ENCODE assay signal across 31 mouse cellular contexts in the genomic region with DNA sequence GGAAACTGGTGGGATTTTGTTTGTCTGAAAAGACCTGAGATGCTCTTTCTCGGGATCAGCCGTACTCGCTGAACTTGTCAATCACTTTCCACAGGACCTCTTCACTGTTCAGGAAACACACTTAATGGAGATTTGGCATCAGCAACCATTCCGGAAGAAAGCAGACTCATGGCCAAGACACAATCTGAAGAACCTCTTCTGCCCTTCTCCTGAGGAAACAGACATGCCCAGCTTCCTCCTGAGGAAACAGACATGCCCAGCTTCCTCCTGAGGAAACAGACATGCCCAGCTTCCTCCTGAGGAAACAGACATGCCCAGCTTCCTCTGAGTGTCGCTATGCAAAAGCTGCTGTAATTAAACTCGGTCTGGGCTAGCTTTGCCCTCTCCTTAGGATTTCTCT. TPM values are rescaled to one million over a fixed set of nuclear protein-coding genes. Genes with fewer than 3 reads are reported as not detected.
DNase-seq lines count a peak whose midpoint lies in the region; ATAC-seq and TF ChIP-seq lines count a peak whose summit lies in the region.
"Had no signal": no experiment of that assay in that cellular context is flagged by ENCODE, and none has a peak within 500 bp of the region (broad histone marks: within the 10 kb centered on the region; RNA-seq: fewer than 3 reads in every experiment).

No protein-coding gene starts in this region.

- TF ChIP-seq CTCF in lung, postnatal 0 days (IDR thresholded peaks at IDR 0.05), result no peak

- no peak overlapping the region for H3K27ac ChIP-seq in kidney, embryonic 15.5 days
- no peak overlapping the region for H3K27ac ChIP-seq in lung, postnatal 0 days (ENCODE audit: low read length)
- H3K27ac ChIP-seq: embryonic facial prominence, embryonic 13.5 days; forebrain, embryonic 10.5 days; intestine, embryonic 15.5 days; layer of hippocampus, adult 2 months; liver, embryonic 12.5 days; midbrain, embryonic 15.5 days had no signal

- no peak overlapping the region for H3K9ac ChIP-seq in kidney, embryonic 15.5 days
- no peak overlapping the region for H3K9ac ChIP-seq in lung, postnatal 0 days (replicated peaks; ENCODE audit: low read depth)
- H3K9ac ChIP-seq: embryonic facial prominence, embryonic 13.5 days; heart, embryonic 12.5 days; intestine, embryonic 15.5 days; liver, embryonic 12.5 days; liver, postnatal 0 days; midbrain, embryonic 15.5 days had no signal

- H3K27me3 ChIP-seq in kidney, embryonic 15.5 days, result no peaks in the 10 kb centered on the region
- no peaks in the 10 kb centered on the region for H3K27me3 ChIP-seq in lung, postnatal 0 days (replicated peaks; ENCODE audit: insufficient read depth, low read length)
- H3K27me3 ChIP-seq: embryonic facial prominence, embryonic 13.5 days; heart, embryonic 12.5 days; intestine, embryonic 15.5 days; liver, embryonic 12.5 days; midbrain, embryonic 15.5 days; Patski had no signal

- TF ChIP-seq EP300 in lung, postnatal 0 days (IDR thresholded peaks at IDR 0.05), result peak; percentile 58; the same call in 1 of the 2 replicates

- 78% methylated on average over 6 of the region's 6 CpGs for WGBS in kidney, embryonic 15.5 days
- WGBS in lung, postnatal 0 days, result 52% methylated on average over 6 of the region's 6 CpGs

- peak; percentile 97 for DNase-seq in heart, adult 11 months
- no peak for DNase-seq in heart, postnatal 25 days (ENCODE audit: low spot score)
- peak; percentile 49 for DNase-seq in kidney, adult 9 months
- peak; percentile 21 for DNase-seq in 416B (ENCODE audit: low read depth)
- peak; percentile 37 for DNase-seq in lung, postnatal 0 days (ENCODE audit: low spot score)
- no peak for DNase-seq in layer of hippocampus, adult 8-10 months (ENCODE audit: low spot score in 2 of 2)
- no peak for DNase-seq in frontal cortex, postnatal 14 days (ENCODE audit: low spot score in 2 of 2)
- DNase-seq: adrenal gland, postnatal 25 days; cerebellum, adult 18-20 months; cerebellum, postnatal 10 days; heart, postnatal 10 days; liver, postnatal 0 days; right cerebral cortex, postnatal 25 days; spleen, adult 18-20 months; thymus, postnatal 14 days had no signal

- H3K4me3 ChIP-seq in kidney, embryonic 15.5 days (replicated peaks), result no peak overlapping the region
- H3K4me3 ChIP-seq in lung, postnatal 0 days (ENCODE audit: low read depth, low read length), result no peak overlapping the region
- H3K4me3 ChIP-seq: embryonic facial prominence, embryonic 13.5 days; forebrain, embryonic 10.5 days; heart, embryonic 12.5 days; intestine, embryonic 15.5 days; layer of hippocampus, adult 2 months; liver, embryonic 12.5 days; midbrain, embryonic 15.5 days had no signal

- intact Hi-C loops in heart, postnatal 25 days (cut with DNase I), result no loop called here

- H3K9me3 ChIP-seq in kidney, embryonic 15.5 days (replicated peaks), result no peaks in the 10 kb centered on the region
- no peaks in the 10 kb centered on the region for H3K9me3 ChIP-seq in lung, postnatal 0 days (ENCODE audit: low read length)
- H3K9me3 ChIP-seq: embryonic facial prominence, embryonic 13.5 days; forebrain, embryonic 10.5 days; heart, embryonic 12.5 days; intestine, embryonic 15.5 days; liver, embryonic 12.5 days; midbrain, embryonic 15.5 days had no signal

- H3K4me2 ChIP-seq in kidney, embryonic 15.5 days, result no peak overlapping the region
- H3K4me2 ChIP-seq in lung, postnatal 0 days (replicated peaks; ENCODE audit: low read depth, low read length), result no peak overlapping the region
- H3K4me2 ChIP-seq: embryonic facial prominence, embryonic 13.5 days; heart, embryonic 12.5 days; intestine, embryonic 15.5 days; liver, embryonic 12.5 days; midbrain, embryonic 15.5 days had no signal

- 0 out of 2 replicates have a peak, but pooled peaks cover 3% of the 10 kb centered on the region for H3K4me1 ChIP-seq in kidney, embryonic 15.5 days
- no peaks in the 10 kb centered on the region for H3K4me1 ChIP-seq in lung, postnatal 0 days (ENCODE audit: insufficient read depth, low read depth, low read length)
- H3K4me1 ChIP-seq: embryonic facial prominence, embryonic 13.5 days; heart, embryonic 12.5 days; intestine, embryonic 15.5 days; liver, embryonic 12.5 days; midbrain, embryonic 15.5 days had no signal

- ATAC-seq in kidney, embryonic 15.5 days (replicated peaks; ENCODE audit: low FRiP score), result no peak
- peak; percentile 51 for ATAC-seq in lung, postnatal 0 days
- ATAC-seq: forebrain, embryonic 16.5 days; hindbrain, embryonic 16.5 days; intestine, embryonic 15.5 days; liver, embryonic 12.5 days; liver, postnatal 0 days; midbrain, embryonic 15.5 days; Patski had no signal

- H3K36me3 ChIP-seq in kidney, embryonic 15.5 days, result peaks cover 76% of the 10 kb centered on the region
- peaks cover 15% of the 10 kb centered on the region for H3K36me3 ChIP-seq in lung, postnatal 0 days (ENCODE audit: insufficient read depth, low read length)

RNA-seq across cellular contexts. Expression of gene Plekha3, which starts 20.2 kb away (rescaled TPM):
- total RNA-seq in heart, postnatal 25 days (2021), result 10 to 100 TPM; 17.8 to 20.7 TPM
- 13.9 and 14.0 TPM in 2 replicates for polyA plus RNA-seq in kidney, embryonic 15.5 days (2015; fragmentation: Nextera tagmentation; extraction: Ambion mirVana)
- 13.6 and 14.6 TPM in 2 replicates for polyA plus RNA-seq in lung, postnatal 0 days (2015; fragmentation: Nextera tagmentation; extraction: Ambion mirVana)
- 10 to 100 TPM; 40.0 to 54.5 (median 45.7) TPM for total RNA-seq in layer of hippocampus, adult 8-10 months (2022)

RNA-seq across cellular contexts. Expression of gene Fkbp7, which starts 22.4 kb away (rescaled TPM):
- 10 to 100 TPM; 19.7 to 21.2 TPM for total RNA-seq in heart, postnatal 25 days (2021)
- 65.4 and 66.7 TPM in 2 replicates for polyA plus RNA-seq in kidney, embryonic 15.5 days (2015; fragmentation: Nextera tagmentation; extraction: Ambion mirVana)
- polyA plus RNA-seq in lung, postnatal 0 days (2015; fragmentation: Nextera tagmentation; extraction: Ambion mirVana), result 68.3 and 71.9 TPM in 2 replicates
- 1 to 10 TPM; 7.3 to 8.4 (median 8.1) TPM for total RNA-seq in layer of hippocampus, adult 8-10 months (2022)

RNA-seq across cellular contexts. Expression of gene Pjvk, which starts 47.0 kb away (rescaled TPM):
- not detected for total RNA-seq in heart, postnatal 25 days (2021)
- polyA plus RNA-seq in kidney, embryonic 15.5 days (2015; fragmentation: Nextera tagmentation; extraction: Ambion mirVana), result 1.6 and 2.7 TPM in 2 replicates
- polyA plus RNA-seq in lung, postnatal 0 days (2015; fragmentation: Nextera tagmentation; extraction: Ambion mirVana), result 0.26 and 0.29 TPM in 2 replicates
- under 1 TPM in 1 of 4 experiments, not detected in 3; 0.52 TPM for total RNA-seq in layer of hippocampus, adult 8-10 months (2022)
- total RNA-seq: adrenal gland, postnatal 25 days; common myeloid progenitor, adult 5-6 weeks; gastrocnemius, adult 8-10 months; layer of hippocampus, postnatal 25 days; MEL; neutrophil, adult 5-6 weeks had no signal
- polyA plus RNA-seq: heart, embryonic 12.5 days; liver, embryonic 12.5 days; liver, postnatal 0 days had no signal

RNA-seq across cellular contexts. Expression of gene Prkra, which starts 47.5 kb away (rescaled TPM):
- 10 to 100 TPM; 13.3 to 15.2 TPM for total RNA-seq in heart, postnatal 25 days (2021)
- polyA plus RNA-seq in kidney, embryonic 15.5 days (2015; fragmentation: Nextera tagmentation; extraction: Ambion mirVana), result 78.8 and 80.5 TPM in 2 replicates
- polyA plus RNA-seq in lung, postnatal 0 days (2015; fragmentation: Nextera tagmentation; extraction: Ambion mirVana), result 34.1 and 35.7 TPM in 2 replicates
- total RNA-seq in layer of hippocampus, adult 8-10 months (2022), result 10 to 100 TPM; 17.5 to 21.9 (median 20.8) TPM

Comparison
In these comparisons a context has a peak if more than half of its experiments do, and no peak if none do; other contexts are left out.
1. DNase-seq: peak in heart, adult 11 months (single experiment), kidney, adult 9 months (single experiment), 416B (single experiment) and lung, postnatal 0 days (single experiment); none in heart, postnatal 25 days (single experiment), layer of hippocampus, adult 8-10 months (0 of 2) and frontal cortex, postnatal 14 days (0 of 2).